Mouse (Mus musculus) CH12.LX (cell line): ENCODE data around the gene Srf. TPM values are rescaled to one million over a fixed set of nuclear protein-coding genes. Genes with fewer than 3 reads are reported as not detected.

ENCODE experiments used
- DNase-seq: peaks from one replicate; pipeline ENCODE4 v3.0.0-alpha.2; 2013; ENCODE audit errors: extremely low read depth
- H3K27ac ChIP-seq: 2 replicates; pipeline ENCODE4 v1.5.1; 2012; ENCODE audit warnings: low read depth, mild to moderate bottlenecking, control low read depth, moderate library complexity; ENCODE audit not compliant: insufficient read depth
- H3K27me3 ChIP-seq: replicated peaks from 2 replicates; pipeline ENCODE3; 2012; ENCODE audit warnings: inconsistent platforms
- H3K36me3 ChIP-seq, 2 experiments: replicated peaks in 1 of 2; 2 replicates each; pipeline versions ENCODE3 to v1.6.1; 2012; ENCODE audit warnings: inconsistent platforms in 1 of 2, low read length in 1 of 2, mild to moderate bottlenecking in 1 of 2, mixed read lengths in 1 of 2, moderate library complexity in 1 of 2; ENCODE audit not compliant: control insufficient read depth in 1 of 2, insufficient read depth in 1 of 2
- H3K4me1 ChIP-seq, 2 experiments: 2 replicates each; pipeline ENCODE4 v1.6.1; 2012; ENCODE audit warnings: inconsistent platforms in 1 of 2, moderate library complexity in 1 of 2; ENCODE audit not compliant: insufficient read depth in 2 of 2, control insufficient read depth in 1 of 2
- H3K4me2 ChIP-seq: 2 replicates; pipeline ENCODE4 v1.6.1; 2012; ENCODE audit warnings: low read depth, mild to moderate bottlenecking, control low read depth; ENCODE audit not compliant: poor library complexity, insufficient read depth, severe bottlenecking
- H3K4me3 ChIP-seq, 3 experiments: fragments of 150-350 bp in 1 of 3; sonication (generic) in 1 of 3; replicated peaks in 1 of 3; 2 replicates each; pipeline versions ENCODE3 to v1.5.1; 2011 to 2012; ENCODE audit warnings: low read depth in 2 of 3, low read length in 2 of 3, mild to moderate bottlenecking in 2 of 3, moderate library complexity in 2 of 3, control low read depth in 1 of 3, improper control_type of control experiment in 1 of 3, inconsistent platforms in 1 of 3, mixed read lengths in 1 of 3; ENCODE audit not compliant: poor library complexity in 1 of 3
- H3K79me2 ChIP-seq: replicated peaks from 2 replicates; pipeline ENCODE4 v1.6.1; 2012; ENCODE audit warnings: mild to moderate bottlenecking, moderate library complexity; ENCODE audit not compliant: control insufficient read depth, poor library complexity, insufficient read depth, severe bottlenecking; ENCODE audit errors: extremely low read depth
- H3K9ac ChIP-seq: 2 replicates; pipeline ENCODE4 v1.6.1; 2012; ENCODE audit warnings: low read depth, mild to moderate bottlenecking, control low read depth, moderate library complexity; ENCODE audit not compliant: insufficient read depth
- H3K9me3 ChIP-seq: replicated peaks from 2 replicates; pipeline ENCODE3; 2012; ENCODE audit warnings: low read length, inconsistent platforms, mixed read lengths
- BHLHE40 ChIP-seq: IDR thresholded peaks from 2 replicates; pipeline ENCODE4 v1.6.1; 2011; ENCODE audit warnings: mild to moderate bottlenecking, low read depth, low read length, improper control_type of control experiment
- CHD2 ChIP-seq: IDR thresholded peaks from 2 replicates; pipeline ENCODE4 v1.6.1; 2011; ENCODE audit warnings: low read length, improper control_type of control experiment
- CTCF ChIP-seq, 2 experiments: IDR thresholded peaks in 1 of 2; conservative IDR thresholded peaks in 1 of 2; 2 replicates each; pipeline ENCODE4 v1.5.1; 2011 to 2012; ENCODE audit warnings: low read depth in 2 of 2, low read length in 2 of 2, improper control_type of control experiment in 1 of 2, inconsistent platforms in 1 of 2, mild to moderate bottlenecking in 1 of 2, moderate library complexity in 1 of 2
- E2F4 ChIP-seq: IDR thresholded peaks from 2 replicates; pipeline ENCODE4 v1.6.1; 2011; ENCODE audit warnings: low read depth, low read length, improper control_type of control experiment; ENCODE audit not compliant: insufficient replicate concordance
- ELF1 ChIP-seq: IDR thresholded peaks from 2 replicates; pipeline ENCODE4 v1.6.1; 2014; ENCODE audit warnings: low read depth, mild to moderate bottlenecking, inconsistent platforms, low read length, improper control_type of control experiment
- EP300 ChIP-seq: IDR thresholded peaks from 2 replicates; pipeline ENCODE4 v1.6.1; 2011; ENCODE audit warnings: low read length, improper control_type of control experiment
- HCFC1 ChIP-seq: IDR thresholded peaks from 2 replicates; pipeline ENCODE4 v1.6.1; 2012; ENCODE audit warnings: low read depth, mild to moderate bottlenecking, inconsistent platforms, low read length, improper control_type of control experiment
- JUND ChIP-seq: conservative IDR thresholded peaks from 2 replicates; pipeline ENCODE4 v1.6.1; 2011; ENCODE audit warnings: low read depth, low read length, improper control_type of control experiment
- MAFK ChIP-seq: IDR thresholded peaks from 2 replicates; pipeline ENCODE4 v1.6.1; 2011; ENCODE audit warnings: low read length, improper control_type of control experiment; ENCODE audit not compliant: insufficient replicate concordance
- MAX ChIP-seq: IDR thresholded peaks from 2 replicates; pipeline ENCODE4 v1.6.1; 2011; ENCODE audit warnings: low read length, improper control_type of control experiment
- MXI1 ChIP-seq: IDR thresholded peaks from 2 replicates; pipeline ENCODE4 v1.6.1; 2011; ENCODE audit warnings: mild to moderate bottlenecking, low read depth, low read length, improper control_type of control experiment
- NELFE ChIP-seq: IDR thresholded peaks from 2 replicates; pipeline ENCODE4 v1.6.1; 2011; ENCODE audit warnings: low read depth, low read length, improper control_type of control experiment
- NRF1 ChIP-seq: IDR thresholded peaks from 2 replicates; pipeline ENCODE4 v1.6.1; 2014; ENCODE audit warnings: low read depth, mild to moderate bottlenecking, inconsistent platforms, low read length, improper control_type of control experiment, moderate library complexity
- POLR2AphosphoS2 ChIP-seq: IDR thresholded peaks from 2 replicates; pipeline ENCODE4 v1.6.1; 2011; ENCODE audit warnings: low read depth, low read length, improper control_type of control experiment
- RAD21 ChIP-seq: IDR thresholded peaks from 2 replicates; pipeline ENCODE4 v1.6.1; 2011; ENCODE audit warnings: low read depth, mild to moderate bottlenecking, low read length, improper control_type of control experiment, moderate library complexity
- TBP ChIP-seq: conservative IDR thresholded peaks from 2 replicates; pipeline ENCODE4 v1.6.1; 2011; ENCODE audit warnings: low read depth, low read length, improper control_type of control experiment
- USF1 ChIP-seq: IDR thresholded peaks from 2 replicates; pipeline ENCODE4 v1.6.1; 2014; ENCODE audit warnings: low read depth, mild to moderate bottlenecking, inconsistent platforms, low read length, improper control_type of control experiment
- USF2 ChIP-seq: conservative IDR thresholded peaks from 2 replicates; pipeline ENCODE4 v1.6.1; 2011; ENCODE audit warnings: low read depth, low read length, improper control_type of control experiment
- ZKSCAN1 ChIP-seq: IDR thresholded peaks from 2 replicates; pipeline ENCODE4 v1.6.1; 2012; ENCODE audit warnings: low read depth, inconsistent platforms, low read length, improper control_type of control experiment, borderline replicate concordance
- ZMIZ1 ChIP-seq: IDR thresholded peaks from 2 replicates; pipeline ENCODE4 v1.6.1; 2012; ENCODE audit warnings: low read depth, mild to moderate bottlenecking, inconsistent platforms, low read length, improper control_type of control experiment
- ZNF384 ChIP-seq: IDR thresholded peaks from 2 replicates; pipeline ENCODE4 v1.6.1; 2012; ENCODE audit warnings: low read depth, low read length, improper control_type of control experiment, inconsistent platforms
- dilution Hi-C: fragments of 300-500 bp; cut with MboI; formaldehyde crosslinking; loops from 2 replicates; pipeline ENCODE4 v1.14.3; 2020; ENCODE audit warnings: low sequenced_read_pairs; ENCODE audit not compliant: extremely low pct_unique_long_range_greater_than_20kb, extremely low pct_ligation_motif_present
- in situ Hi-C: fragments of 300-500 bp; cut with MboI; formaldehyde crosslinking; loops from 3 replicates; pipeline ENCODE4 v1.14.3; 2019; ENCODE audit warnings: low sequenced_read_pairs, low pct_ligation_motif_present, low pct_unique_long_range_greater_than_20kb, mixed read lengths
- polyA plus RNA-seq: library from polyadenylated mRNA; unstranded; fragments of >175 nt; gene quantifications from 2 replicates; pipeline ENCODE4 v1.2.1, GENCODE M21; 2012; ENCODE audit warnings: low read depth; ENCODE audit not compliant: insufficient read length
- total RNA-seq, 2 experiments: library from RNA; depleted of rRNA; stranded (reverse); fragments of 300-350 nt in 1 of 2; fragments of >200 nt in 1 of 2; gene quantifications; 2 replicates each; pipeline ENCODE4 v1.2.3; 2012 to 2014

Gene Srf
- total and polyA plus RNA-seq, 3 experiments: 38.2 to 81.6 (median 54.5) TPM

- Histone ChIP-seq H3K4me3 (no peak overlapping the region), H3K27ac (no peak overlapping the region), H3K4me2 (no peak overlapping the region), H3K27me3 (no peaks in the 10 kb centered on the region), H3K79me2 (no peaks in the 10 kb centered on the region), H3K36me3 (peaks cover 0 to 12% of the 10 kb centered on the region in 2 experiments), H3K9ac (no peak overlapping the region), H3K9me3 (no peaks in the 10 kb centered on the region), H3K4me1 (no peaks in the 10 kb centered on the region)
- dilution Hi-C loops: no loop called here
- in situ Hi-C loops: no loop called here
- no peak for TF ChIP-seq CTCF (conservative IDR thresholded peaks at IDR 0.05 in 1 of 2, IDR thresholded peaks at IDR 0.05 in 1 of 2; ENCODE audit: low read depth in 2 of 2, low read length in 2 of 2)
- no peak for TF ChIP-seq HCFC1
- no peak for TF ChIP-seq MAX
- TF ChIP-seq ELF1: no peak
- TF ChIP-seq USF2: no peak
- TF ChIP-seq CHD2: no peak
- TF ChIP-seq NRF1: no peak
- no peak for DNase-seq
Measured at GRCm38 (mm10) chr17:46505617-46506016, 50.4 kb downstream of the Srf start.

- H3K27ac ChIP-seq: no peak overlapping the region
- H3K4me3 ChIP-seq: no peak overlapping the region
- no peaks in the 10 kb centered on the region for H3K4me1 ChIP-seq
- in situ Hi-C loops: no loop called here
- no peak overlapping the region for H3K9ac ChIP-seq
- no peaks in the 10 kb centered on the region for H3K9me3 ChIP-seq
- dilution Hi-C loops: no loop called here
- no peak overlapping the region for H3K4me2 ChIP-seq
- peaks cover 0 to 25% of the 10 kb centered on the region in 2 experiments for H3K36me3 ChIP-seq
- DNase-seq: no peak
- no peaks in the 10 kb centered on the region for H3K27me3 ChIP-seq
- TF ChIP-seq NELFE: no peak
- no peak for TF ChIP-seq CTCF (conservative IDR thresholded peaks at IDR 0.05 in 1 of 2, IDR thresholded peaks at IDR 0.05 in 1 of 2; ENCODE audit: low read depth in 2 of 2, low read length in 2 of 2)
- no peak for TF ChIP-seq TBP
- no peak for TF ChIP-seq ZKSCAN1
- TF ChIP-seq CHD2: no peak
- no peak for TF ChIP-seq ZNF384
- no peak for TF ChIP-seq JUND
- TF ChIP-seq MAX: no peak
- no peak for TF ChIP-seq E2F4
- TF ChIP-seq MXI1: no peak
- TF ChIP-seq ZMIZ1: no peak
- no peak for TF ChIP-seq RAD21
- no peak for TF ChIP-seq POLR2AphosphoS2
- no peak for TF ChIP-seq USF1
- TF ChIP-seq MAFK: no peak
- no peak for TF ChIP-seq BHLHE40
- no peak for TF ChIP-seq EP300
- no peaks in the 10 kb centered on the region for H3K79me2 ChIP-seq
Measured at GRCm38 (mm10) chr17:46503847-46504638, 51.9 kb downstream of the Srf start.
